Comparison of ENCODE assay signal across 26 mouse cellular contexts in the genomic region with DNA sequence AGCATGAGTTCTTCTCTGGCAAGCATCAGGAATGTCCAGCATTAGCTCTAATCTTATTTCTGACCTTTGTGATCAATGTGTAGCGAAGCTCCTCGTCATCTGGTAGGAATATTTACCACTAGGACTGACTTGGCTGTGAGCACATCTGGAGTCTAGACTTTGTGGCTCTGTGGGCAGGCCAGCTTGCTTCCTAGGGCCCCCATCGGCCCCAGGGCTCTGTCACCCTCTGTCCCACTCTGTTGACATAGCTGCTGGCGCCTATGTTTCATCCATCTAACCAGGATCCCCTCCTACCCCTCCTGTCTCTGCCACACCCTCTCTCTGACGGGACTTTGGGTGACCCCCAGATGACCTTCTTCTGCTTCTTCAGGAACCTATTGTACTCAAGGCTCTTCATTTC.
A peak's percentile ranks its signal among the peaks of the same experiment; 100 is the strongest.
DNase-seq lines count a peak whose midpoint lies in the region; ATAC-seq and TF ChIP-seq lines count a peak whose summit lies in the region.
"Had no signal": no experiment of that assay in that cellular context is flagged by ENCODE, and none has a peak within 500 bp of the region (broad histone marks: within the 10 kb centered on the region; RNA-seq: fewer than 3 reads in every experiment).

No protein-coding gene starts in this region.

- no peaks in the 10 kb centered on the region for H3K9me3 ChIP-seq in forebrain, embryonic 10.5 days
- H3K9me3 ChIP-seq in forebrain, embryonic 11.5 days (ENCODE audit: control insufficient read depth, low read length): no peaks in the 10 kb centered on the region
- no peaks in the 10 kb centered on the region for H3K9me3 ChIP-seq in lung, embryonic 14.5 days (ENCODE audit: low read depth, low read length)
- H3K9me3 ChIP-seq: forebrain, embryonic 15.5 days; hindbrain, embryonic 13.5 days; limb, embryonic 12.5 days; liver, embryonic 13.5 days; megakaryocyte, embryonic 14.5 days; midbrain, embryonic 15.5 days had no signal

- H3K27ac ChIP-seq in forebrain, embryonic 10.5 days: 0 out of 2 replicates have a peak overlapping the region, but pooled peaks have one; percentile 40
- H3K27ac ChIP-seq in forebrain, embryonic 11.5 days (ENCODE audit: low read depth, low read length): no peak overlapping the region
- no peak overlapping the region for H3K27ac ChIP-seq in lung, embryonic 14.5 days (ENCODE audit: low read depth)
- H3K27ac ChIP-seq: forebrain, embryonic 15.5 days; hindbrain, embryonic 13.5 days; limb, embryonic 12.5 days; liver, embryonic 13.5 days; midbrain, embryonic 15.5 days had no signal

- H3K4me3 ChIP-seq in forebrain, embryonic 10.5 days: no peak overlapping the region
- no peak overlapping the region for H3K4me3 ChIP-seq in forebrain, embryonic 11.5 days (ENCODE audit: low read depth, low read length)
- H3K4me3 ChIP-seq in lung, embryonic 14.5 days (ENCODE audit: low read depth, low read length): no peak overlapping the region
- H3K4me3 ChIP-seq: erythroblast, embryonic 14.5 days; forebrain, embryonic 15.5 days; hindbrain, embryonic 13.5 days; limb, embryonic 12.5 days; liver, embryonic 13.5 days; megakaryocyte, embryonic 14.5 days; midbrain, embryonic 15.5 days; myocyte had no signal

- H3K9ac ChIP-seq in forebrain, embryonic 11.5 days (ENCODE audit: low read length): no peak overlapping the region
- no peak overlapping the region for H3K9ac ChIP-seq in lung, embryonic 14.5 days
- H3K9ac ChIP-seq: forebrain, embryonic 15.5 days; hindbrain, embryonic 13.5 days; limb, embryonic 12.5 days; liver, embryonic 13.5 days; midbrain, embryonic 15.5 days had no signal

- H3K27me3 ChIP-seq in forebrain, embryonic 10.5 days (ENCODE audit: poor library complexity, severe bottlenecking): no peaks in the 10 kb centered on the region
- H3K27me3 ChIP-seq in forebrain, embryonic 11.5 days (ENCODE audit: control insufficient read depth, insufficient read depth, low read length): no peaks in the 10 kb centered on the region
- no peaks in the 10 kb centered on the region for H3K27me3 ChIP-seq in lung, embryonic 14.5 days (ENCODE audit: insufficient read depth, low read length)
- H3K27me3 ChIP-seq: forebrain, embryonic 15.5 days; hindbrain, embryonic 13.5 days; limb, embryonic 12.5 days; liver, embryonic 13.5 days; megakaryocyte, embryonic 14.5 days; midbrain, embryonic 15.5 days; Patski had no signal

- no peak for TF ChIP-seq CTCF in lung, embryonic 14.5 days (IDR thresholded peaks at IDR 0.05; ENCODE audit: low read depth)

- WGBS in forebrain, embryonic 10.5 days: 58% methylated on average over 5 of the region's 5 CpGs
- WGBS in forebrain, embryonic 11.5 days: 65% methylated on average over 5 of the region's 5 CpGs
- 24% methylated on average over 5 of the region's 5 CpGs for WGBS in lung, embryonic 14.5 days

- no peaks in the 10 kb centered on the region for H3K36me3 ChIP-seq in forebrain, embryonic 10.5 days (replicated peaks)
- H3K36me3 ChIP-seq in forebrain, embryonic 11.5 days (ENCODE audit: control insufficient read depth, insufficient read depth, low read length): no peaks in the 10 kb centered on the region
- no peaks in the 10 kb centered on the region for H3K36me3 ChIP-seq in lung, embryonic 14.5 days (ENCODE audit: insufficient read depth)
- H3K36me3 ChIP-seq: forebrain, embryonic 15.5 days; hindbrain, embryonic 13.5 days; limb, embryonic 12.5 days; liver, embryonic 13.5 days; midbrain, embryonic 15.5 days had no signal

- no peak for DNase-seq in forebrain, embryonic 10.5 days (ENCODE audit: extremely low spot score, low spot score)
- DNase-seq in forebrain, embryonic 11.5 days (ENCODE audit: low spot score): no peak
- DNase-seq in lung, embryonic 14.5 days: peak; percentile 23
- DNase-seq in lung, adult 18-20 months: no peak
- DNase-seq in embryo, embryonic 9.5 days (ENCODE audit: extremely low spot score): peak; percentile 15
- peak; percentile 37 for DNase-seq in mesoderm, embryonic 11.5 days (ENCODE audit: low read depth, low spot score)
- no peak for DNase-seq in liver
- no peak for DNase-seq in ovary, adult 18-20 months (ENCODE audit: low spot score)
- DNase-seq: adrenal gland, postnatal 10 days; cerebellum, adult 9-10 months; heart, postnatal 14 days; kidney, adult 8-10 months; kidney, postnatal 36 days; liver, embryonic 13.5 days; retina, postnatal 1 day; thymus, postnatal 14 days had no signal

- H3K4me2 ChIP-seq in forebrain, embryonic 11.5 days (ENCODE audit: low read depth, low read length, severe bottlenecking): no peak overlapping the region
- no peak overlapping the region for H3K4me2 ChIP-seq in lung, embryonic 14.5 days
- H3K4me2 ChIP-seq: forebrain, embryonic 15.5 days; hindbrain, embryonic 13.5 days; limb, embryonic 12.5 days; liver, embryonic 13.5 days; midbrain, embryonic 15.5 days had no signal

- H3K4me1 ChIP-seq in forebrain, embryonic 10.5 days: peaks cover 10% of the 10 kb centered on the region; the same call in 1 of the 2 replicates
- H3K4me1 ChIP-seq in forebrain, embryonic 11.5 days (replicated peaks; ENCODE audit: control insufficient read depth, insufficient read depth, low read length): no peaks in the 10 kb centered on the region
- H3K4me1 ChIP-seq in lung, embryonic 14.5 days (ENCODE audit: insufficient read depth): no peaks in the 10 kb centered on the region
- H3K4me1 ChIP-seq: forebrain, embryonic 15.5 days; hindbrain, embryonic 13.5 days; liver, embryonic 13.5 days; megakaryocyte, embryonic 14.5 days; midbrain, embryonic 15.5 days had no signal

- ATAC-seq in forebrain, embryonic 11.5 days (replicated peaks; ENCODE audit: low FRiP score): no peak
- ATAC-seq in lung, embryonic 14.5 days (ENCODE audit: insufficient read depth): peak; percentile 54; the same call in 1 of the 2 replicates
- ATAC-seq: activated CD4-positive, CD25-positive, alpha-beta regulatory T cell, adult 4 months; CD4-positive, CD25-positive, alpha-beta regulatory T cell, adult 4 months; forebrain, embryonic 15.5 days; midbrain, embryonic 15.5 days; Patski had no signal

Comparison
In these comparisons a context has a peak if more than half of its experiments do, and no peak if none do; other contexts are left out.
1. DNase-seq: peak in lung, embryonic 14.5 days (single experiment), embryo, embryonic 9.5 days (single experiment) and mesoderm, embryonic 11.5 days (single experiment); none in forebrain, embryonic 10.5 days (single experiment), forebrain, embryonic 11.5 days (single experiment), lung, adult 18-20 months (0 of 2), liver (single experiment) and ovary, adult 18-20 months (single experiment).